Mouse (Mus musculus) mouse trophoblast stem cell (cell line): Measurements from ENCODE around the gene Nosip.
"Not testable (repeated sequence)": the region's sequence is repeated elsewhere in the genome, so short reads cannot be mapped to it uniquely, and the experiment has no call there.

Source experiments
- in situ Hi-C, 2 experiments: fragments of 300-500 bp; cut with MseI, MboI; formaldehyde crosslinking; loops; 2 replicates in 1 of 2; 3 replicates in 1 of 2; pipeline ENCODE4 v1.15.1; 2025

Nosip gene

DNA sequence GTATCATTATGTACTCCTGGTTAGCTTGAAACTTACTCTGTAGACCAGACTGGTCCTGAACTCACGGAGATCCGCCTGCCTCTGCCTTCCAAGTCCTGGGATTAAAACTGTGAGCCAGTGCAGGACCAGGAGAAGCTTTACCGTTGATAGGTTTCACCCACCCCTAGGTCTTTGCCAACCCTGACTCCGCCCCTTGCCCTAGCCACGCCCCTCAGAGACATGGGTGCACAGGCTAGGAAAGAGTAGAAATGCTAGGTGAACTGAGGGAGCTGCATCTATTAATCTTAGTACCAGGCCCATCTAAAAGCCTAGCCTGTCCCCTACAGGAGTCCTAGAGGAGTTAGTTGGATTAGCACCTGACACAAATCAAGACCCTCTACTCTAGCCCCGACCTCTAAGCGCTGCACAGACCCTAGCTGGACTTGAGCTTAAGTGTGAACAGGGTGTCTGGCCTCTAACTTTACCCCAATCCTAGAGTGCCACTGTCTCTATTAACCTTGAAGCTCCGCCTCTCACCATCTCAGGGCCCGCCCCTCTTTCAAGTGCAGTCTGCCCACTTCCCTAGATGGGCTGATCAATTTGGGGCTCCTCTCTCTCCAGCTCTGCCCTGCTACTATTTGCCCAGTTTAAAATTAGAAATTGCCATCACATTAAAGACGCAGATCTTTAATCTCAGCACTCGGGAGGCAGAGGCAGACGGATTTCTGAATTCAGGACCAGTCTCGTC, 28.2 kb downstream of the Nosip start:
- in situ Hi-C loops = no loop called here

DNA sequence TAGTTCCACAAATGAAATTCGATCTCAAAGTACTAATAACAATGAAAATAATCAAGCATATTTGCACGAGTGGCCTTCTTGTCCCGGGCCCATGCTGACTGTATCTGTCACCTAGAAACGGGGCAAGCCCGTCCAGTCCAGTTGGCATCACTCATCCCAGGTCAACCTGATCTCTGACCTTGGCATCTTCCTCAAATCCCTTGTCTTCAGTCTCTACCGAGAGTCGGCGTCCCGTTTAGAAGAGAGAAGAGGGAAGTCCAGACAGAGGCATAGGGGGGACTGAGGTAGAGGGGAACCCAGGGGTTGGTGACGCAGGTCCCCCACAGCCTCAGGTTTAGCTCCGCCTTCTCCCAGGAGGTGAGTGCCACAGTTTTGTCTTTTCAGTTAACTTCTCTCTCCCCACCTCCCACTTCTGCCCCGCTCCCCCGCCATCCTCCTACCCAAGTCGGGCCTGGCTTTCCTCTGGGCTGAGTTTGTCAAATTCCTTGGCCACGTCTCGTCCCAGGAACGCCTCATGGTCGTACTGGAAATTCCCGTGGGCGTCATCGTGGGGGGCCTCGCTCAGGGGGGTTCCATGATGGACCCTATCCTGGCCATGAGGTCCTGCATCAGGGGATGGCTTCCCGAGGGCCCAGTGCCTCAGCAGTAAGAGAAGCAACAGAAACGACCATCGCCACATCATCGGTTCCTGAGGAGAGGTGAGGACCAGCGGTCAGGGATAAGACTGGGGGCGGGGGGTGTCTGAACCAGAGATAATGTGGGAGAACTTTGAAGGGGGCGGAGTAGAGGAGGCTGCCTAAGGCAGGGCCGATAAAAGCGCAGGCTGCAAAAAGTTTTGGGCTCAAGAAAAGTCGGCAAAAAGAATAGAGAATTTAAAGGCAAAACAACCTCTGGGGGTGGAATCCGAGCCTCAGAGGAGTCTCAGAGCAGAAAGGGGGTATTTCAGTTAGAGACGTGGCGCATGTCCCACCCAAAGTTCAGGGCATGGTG, 29.1 kb downstream of the Nosip start:
- in situ Hi-C loops = no loop called here

DNA sequence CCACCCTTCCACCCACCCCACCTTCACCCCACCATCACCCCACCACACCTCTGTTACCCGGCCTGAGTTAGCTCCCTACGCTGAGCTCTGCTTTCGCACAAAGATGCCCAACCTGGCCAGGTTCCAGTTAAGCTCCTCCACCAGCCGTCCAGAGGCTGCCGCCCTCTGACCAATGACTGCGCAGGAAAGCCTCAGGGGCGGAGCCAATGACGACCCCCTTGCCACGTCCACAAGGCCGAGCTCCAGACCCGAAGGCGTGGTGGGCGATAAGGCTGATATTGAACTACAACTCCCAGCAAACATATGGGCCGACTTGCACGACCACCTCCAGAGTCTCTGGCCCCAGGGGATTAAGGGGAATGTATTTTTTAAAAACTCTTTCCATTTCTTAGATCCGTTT, 29.8 kb downstream of the Nosip start, which contains the start of gene Rcn3:
Rcn3 (minus strand) TSS at position 174 of the 400 bp plus-strand sequence.
- in situ Hi-C loops = no loop called here

DNA sequence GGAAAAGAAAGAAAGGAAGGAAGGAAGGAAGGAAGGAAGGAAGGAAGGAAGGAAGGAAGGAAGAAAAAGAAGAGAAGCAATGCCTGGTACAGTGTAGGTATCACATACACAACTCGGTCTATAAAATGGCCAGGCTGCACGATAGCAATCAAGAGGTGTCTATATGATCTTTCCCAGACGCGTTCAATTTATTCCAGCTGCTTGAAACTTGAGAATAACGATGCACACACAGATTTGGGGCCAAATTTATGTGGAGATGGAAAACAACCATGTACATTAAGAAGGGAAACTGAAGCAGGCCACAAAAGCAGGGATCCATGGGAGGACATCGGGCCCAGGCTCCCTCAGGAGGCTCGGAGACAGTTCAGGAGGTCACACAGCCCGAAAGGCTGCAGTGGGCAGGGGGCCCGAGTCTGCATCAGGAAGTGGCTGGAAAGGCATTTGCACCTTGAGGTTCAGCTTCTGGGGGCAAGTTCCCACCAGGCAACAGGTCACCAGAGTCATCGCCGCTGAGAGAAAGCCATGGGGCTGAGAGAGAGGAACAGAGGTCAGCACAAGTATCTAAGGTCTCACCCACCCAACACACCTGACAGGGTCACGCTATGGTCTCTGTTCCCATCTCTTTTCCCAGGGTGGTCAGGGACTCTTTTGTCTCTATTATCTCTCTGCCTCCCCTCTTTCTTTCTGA, 30.7 kb downstream of the Nosip start:
- in situ Hi-C loops = no loop called here

DNA sequence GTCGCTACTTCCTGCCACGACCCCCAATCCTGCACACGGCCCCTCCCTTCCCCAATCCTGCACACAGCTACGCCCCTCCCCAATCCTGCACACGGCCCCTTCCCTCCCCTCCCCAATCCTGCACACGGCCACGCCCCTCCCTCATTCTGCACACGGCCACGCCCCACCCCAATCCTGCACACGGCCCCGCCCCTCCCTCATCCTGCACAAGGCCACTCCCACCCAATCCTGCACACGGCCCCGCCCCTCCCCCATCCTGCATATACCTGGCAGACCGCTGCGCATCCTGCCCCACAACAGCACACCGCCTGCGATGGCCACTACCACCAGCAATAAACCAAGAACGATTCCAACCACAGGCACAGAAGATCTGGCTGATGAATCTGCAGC, 31.3 kb downstream of the Nosip start:
- in situ Hi-C loops = no loop called here

DNA sequence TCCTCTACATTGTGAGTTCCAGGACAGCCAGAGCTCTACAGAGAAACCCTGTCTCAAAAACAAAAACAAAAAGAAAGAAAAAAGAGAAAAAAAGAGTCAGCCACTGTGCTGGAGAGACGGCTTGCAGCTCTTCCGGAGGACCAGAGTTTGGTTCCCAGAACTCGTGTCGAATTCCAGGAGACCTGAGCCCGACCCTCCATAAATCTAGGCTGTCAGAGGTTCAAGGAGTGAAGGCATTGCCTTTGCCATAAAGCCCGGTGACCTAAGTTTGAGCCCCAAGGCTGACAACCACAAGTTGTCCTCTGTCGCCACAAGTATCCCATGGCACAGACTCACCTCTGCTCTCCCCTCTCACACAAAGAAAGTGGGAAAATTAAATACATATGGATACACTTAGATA, 31.9 kb downstream of the Nosip start:
- in situ Hi-C loops = no loop called here

DNA sequence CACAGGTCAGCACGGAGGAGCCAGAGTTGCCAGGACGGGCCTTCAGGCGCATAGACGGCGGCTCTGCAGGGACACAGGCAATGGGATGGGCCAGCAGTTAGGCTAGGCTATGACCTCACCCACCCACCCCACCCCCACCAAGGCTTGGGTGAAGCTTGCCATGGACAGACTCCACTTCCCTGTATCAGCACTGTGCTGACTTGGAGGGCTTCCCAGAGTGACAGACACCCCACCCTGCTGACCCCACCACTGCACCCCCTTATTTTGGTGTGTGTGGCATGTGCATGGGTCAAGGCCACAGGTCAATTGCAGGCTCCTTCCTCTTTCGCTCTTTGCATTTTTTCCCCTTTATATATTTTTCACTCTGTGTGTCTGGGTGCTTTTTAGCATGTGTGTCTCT, 33.1 kb downstream of the Nosip start:
- in situ Hi-C loops = no loop called here

DNA sequence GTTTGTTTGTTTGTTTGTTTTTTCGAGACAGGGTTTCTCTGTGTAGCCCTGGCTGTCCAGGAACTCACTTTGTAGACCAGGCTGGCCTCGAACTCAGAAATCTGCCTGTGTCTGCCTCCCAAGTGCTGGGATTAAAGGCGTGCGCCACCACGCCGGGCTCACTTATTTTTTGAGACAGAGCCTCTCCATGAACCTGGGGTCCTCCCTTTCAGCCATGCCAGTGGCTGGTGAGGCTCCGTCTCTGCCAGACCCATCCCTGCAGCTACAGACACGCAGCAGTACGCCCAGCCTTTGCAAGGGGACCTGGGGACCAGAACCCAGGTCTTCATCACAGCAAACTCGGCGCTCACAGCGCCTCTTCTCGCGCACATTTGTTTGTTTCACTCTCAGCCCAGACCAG, 33.7 kb downstream of the Nosip start:
- in situ Hi-C loops = not testable (repeated sequence)

DNA sequence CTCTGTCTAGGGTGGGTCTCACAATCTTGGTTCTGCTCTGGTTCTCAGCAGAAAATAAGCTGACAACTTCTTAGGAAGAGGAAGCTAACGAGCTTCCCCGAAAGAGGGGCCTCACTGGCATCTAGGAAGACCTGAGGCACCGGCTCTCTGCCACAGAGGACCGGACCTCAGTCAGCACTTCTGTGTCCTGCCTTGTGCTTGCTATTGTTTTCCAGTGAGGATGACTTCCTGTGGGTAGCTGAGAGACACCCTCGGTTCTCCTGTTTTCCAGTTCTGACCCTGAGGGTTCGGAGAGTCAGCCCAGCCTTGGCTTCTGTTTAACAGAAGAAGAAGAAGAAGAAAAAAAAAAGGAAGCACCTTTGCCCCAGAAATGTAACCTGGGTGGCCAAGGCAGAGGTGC, 35.2 kb downstream of the Nosip start:
- in situ Hi-C loops = no loop called here

DNA sequence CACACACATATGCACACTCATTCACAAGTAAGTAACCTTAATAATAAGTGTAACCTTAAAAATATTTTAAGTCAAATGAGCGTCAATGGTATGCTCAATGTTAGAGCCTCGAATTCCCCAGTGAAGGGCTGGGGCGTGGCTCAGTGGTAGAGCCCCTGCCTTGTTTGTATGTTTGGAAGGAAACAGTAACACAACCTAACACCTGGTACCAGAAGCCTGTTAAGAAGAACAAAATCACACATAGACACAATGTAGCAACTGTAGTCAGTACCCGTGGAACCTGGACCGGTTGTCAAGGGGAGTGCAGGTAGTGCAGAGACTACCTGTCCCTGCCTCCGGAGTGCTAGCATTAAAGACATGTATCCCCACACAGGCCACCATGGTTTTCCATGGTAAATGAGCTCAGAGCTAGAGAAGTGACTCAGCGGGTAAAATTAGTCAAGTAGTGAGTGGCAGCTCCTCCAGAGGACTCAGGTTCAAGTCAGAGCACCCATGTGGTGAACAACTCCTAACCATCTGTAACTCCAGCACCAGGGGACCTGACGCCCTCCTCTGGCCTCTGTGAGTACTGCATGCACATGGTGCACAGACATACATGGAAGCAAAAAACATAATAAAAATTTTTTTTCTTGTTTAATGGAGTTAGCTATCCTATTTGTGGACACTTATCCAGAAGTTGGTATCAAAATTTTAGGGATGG, 36.5 kb downstream of the Nosip start:
- in situ Hi-C loops = no loop called here

DNA sequence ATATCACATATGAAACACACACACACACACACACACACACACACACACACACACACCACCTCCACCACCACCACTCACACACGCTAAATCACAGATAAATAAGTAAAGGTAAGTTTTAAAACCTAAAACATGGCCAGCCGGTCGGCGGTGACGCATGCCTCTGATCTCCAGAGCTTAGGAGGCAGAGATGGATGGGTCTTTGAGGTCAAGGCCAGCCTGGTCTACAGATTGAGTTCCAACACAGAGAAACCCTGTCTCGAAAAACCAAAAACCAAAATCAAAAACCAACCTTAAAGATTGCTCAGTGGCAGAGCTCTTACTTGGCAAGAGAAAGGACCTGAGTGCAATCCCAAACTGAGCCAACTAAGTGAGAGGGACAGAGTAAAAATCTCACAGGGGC, 37.8 kb downstream of the Nosip start:
- in situ Hi-C loops = no loop called here

DNA sequence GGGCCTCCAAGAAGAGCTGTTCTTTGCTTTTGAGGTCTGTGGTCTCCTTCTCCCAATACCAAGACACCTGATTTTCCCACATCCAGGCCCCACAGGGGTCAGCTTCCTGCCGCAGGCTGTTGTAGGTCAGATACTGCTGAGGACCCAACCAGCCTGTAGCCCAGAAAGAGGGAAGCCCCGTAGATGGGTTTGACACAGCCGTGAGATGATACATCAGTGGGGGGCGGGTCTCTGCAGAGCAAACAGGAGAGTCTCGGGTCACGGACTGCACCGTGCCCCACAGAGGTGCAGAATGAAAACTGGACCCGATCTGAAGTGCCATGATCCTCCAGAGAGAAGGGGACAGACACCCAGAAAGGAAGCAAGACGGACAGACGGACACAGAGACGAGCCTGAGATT, 40.2 kb downstream of the Nosip start:
- in situ Hi-C loops = no loop called here

DNA sequence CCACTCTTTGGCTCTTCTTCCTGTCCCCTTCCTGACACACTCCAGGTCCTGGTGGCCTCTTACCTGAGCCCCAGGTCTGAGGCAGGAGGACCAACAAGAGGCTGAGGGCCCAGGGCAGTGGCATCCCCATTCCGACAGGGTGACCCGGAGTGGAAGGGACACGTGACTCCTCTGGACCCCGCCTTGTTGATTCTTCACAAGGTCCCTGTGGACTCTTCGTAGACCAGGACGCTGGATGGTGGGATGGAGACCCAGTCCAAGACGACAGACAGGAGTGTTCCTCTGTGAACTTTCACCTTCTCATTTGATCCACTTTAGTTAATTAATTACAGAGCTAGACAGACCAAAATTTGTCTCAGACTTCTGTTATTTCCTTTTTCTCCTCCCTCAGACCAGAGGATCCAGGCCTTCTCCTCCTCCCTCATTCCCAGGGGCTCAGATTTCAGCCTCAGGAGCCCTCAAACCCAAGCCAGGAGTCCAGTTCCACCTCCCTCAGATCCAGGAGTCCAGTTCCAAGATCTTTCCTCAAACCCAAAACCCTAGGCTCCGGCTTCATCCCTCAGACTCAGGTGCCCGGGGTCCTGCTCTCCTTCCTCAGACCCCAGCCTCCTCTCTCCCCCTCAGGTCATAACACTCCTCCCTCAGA, 40.8 kb downstream of the Nosip start:
- in situ Hi-C loops = no loop called here

DNA sequence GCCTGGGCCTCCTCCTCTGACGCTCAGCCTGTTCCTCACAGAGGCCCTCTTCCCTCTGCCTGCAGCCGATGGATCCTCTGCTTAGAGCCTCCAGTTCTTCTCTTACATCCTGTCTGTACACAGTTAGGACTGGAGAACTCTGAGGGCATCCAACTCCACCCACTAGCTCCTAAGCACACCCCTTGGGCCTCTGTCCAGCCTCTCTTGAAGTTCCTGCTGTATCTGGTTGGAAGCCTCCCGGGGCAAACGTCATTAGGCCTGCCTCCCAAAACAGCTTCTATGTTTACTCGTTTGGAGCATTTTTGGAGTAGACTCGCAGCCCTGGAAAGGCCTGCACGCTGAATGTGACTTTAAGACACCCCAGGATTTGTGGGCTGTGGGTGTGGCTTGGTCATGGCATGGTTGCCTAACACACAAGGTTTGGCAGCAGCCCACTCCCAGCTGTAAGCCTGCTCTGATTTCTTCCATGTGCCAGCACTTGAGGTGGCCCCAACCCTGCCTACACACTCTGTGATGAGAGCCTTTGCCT, 41.5 kb downstream of the Nosip start, which contains the start of gene Fcgrt:
Fcgrt (minus strand) TSS at position 200 of the 529 bp plus-strand sequence.
- in situ Hi-C loops = no loop called here

DNA sequence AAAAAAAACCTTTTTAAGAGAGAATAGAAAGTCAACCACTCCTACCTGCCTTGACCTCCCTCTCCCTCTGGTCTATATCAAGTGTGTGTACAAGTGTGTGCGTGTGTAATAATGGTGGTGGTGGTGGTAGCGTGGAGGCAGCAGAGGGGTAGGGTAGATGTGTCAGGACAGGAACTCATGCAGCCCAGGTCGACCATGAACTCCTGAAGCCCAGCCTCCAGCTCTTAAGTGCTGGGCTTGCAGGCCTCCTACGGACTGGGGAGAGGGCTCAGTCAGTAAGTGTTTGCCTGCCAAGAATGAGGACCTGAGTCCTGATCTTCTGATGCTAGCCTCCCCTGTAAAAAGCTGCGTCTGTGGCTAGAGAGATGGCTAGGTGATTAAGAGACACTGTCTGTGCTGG, 42.7 kb downstream of the Nosip start:
- in situ Hi-C loops = no loop called here

DNA sequence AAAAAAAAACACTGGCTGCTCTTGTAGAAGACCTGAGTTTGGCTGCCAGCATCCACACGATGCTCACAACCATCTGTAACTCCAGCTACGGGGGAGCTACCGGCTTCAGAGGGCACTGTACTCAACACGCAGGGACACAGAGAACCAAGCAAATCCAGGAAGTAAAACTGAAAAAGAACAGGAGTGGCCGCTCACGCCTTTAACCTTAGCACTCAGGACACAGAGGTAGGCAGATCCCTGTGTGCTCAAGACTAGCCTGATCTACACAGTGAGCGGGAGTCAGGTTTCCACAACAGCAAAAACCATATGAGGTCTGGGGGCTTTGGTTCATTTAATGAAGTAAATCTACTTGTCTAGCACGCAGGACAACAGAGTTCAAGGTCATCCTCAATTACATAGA, 43.3 kb downstream of the Nosip start:
- in situ Hi-C loops = no loop called here

DNA sequence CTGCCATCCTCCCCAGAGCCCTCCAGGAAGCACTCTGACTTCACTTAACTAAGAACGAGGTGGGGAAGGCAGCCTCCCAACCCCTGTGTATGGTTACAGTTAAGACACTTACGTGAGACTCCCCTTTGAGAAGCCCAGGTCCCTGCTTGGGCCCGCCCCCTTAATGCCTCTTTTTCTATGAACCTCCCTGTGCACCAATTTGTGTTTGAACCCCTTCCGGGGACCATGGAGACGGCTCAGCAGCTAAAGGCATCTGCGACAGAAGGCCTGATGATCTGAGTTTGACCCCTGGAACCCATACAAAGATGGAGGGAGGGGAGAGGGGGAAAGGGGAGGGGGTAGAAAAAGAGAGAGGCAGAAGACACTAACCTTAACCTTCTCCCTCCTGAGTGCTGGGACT, 44.2 kb downstream of the Nosip start:
- in situ Hi-C loops = no loop called here

DNA sequence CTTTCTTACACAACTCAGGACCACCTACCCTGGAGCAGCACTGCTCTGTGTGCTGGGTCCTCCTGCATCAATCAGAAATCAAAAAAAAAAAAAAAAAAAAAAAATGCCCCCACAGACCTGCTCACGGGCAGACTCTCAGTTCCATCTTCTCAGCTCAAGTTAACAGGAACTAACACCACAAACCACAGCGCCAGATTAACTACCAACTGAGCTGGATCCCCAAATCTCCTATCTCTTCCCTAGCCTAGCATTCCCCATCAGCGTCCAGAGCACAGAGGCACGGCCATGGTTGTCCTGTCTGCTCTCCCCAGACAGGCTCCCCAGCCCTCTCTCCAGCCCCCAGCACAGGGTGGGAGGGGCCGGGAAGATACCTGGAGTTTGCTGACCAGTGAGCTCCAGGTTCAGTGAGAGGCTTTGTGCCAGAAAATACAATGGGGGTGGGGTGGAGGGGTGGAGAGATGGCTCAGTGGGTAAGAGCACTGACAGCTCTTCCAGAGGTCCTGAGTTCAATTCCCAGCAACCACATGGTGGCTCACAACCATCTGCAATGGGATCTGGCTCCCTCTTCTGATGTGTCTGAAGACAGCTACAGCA, 44.9 kb downstream of the Nosip start:
- in situ Hi-C loops = no loop called here

DNA sequence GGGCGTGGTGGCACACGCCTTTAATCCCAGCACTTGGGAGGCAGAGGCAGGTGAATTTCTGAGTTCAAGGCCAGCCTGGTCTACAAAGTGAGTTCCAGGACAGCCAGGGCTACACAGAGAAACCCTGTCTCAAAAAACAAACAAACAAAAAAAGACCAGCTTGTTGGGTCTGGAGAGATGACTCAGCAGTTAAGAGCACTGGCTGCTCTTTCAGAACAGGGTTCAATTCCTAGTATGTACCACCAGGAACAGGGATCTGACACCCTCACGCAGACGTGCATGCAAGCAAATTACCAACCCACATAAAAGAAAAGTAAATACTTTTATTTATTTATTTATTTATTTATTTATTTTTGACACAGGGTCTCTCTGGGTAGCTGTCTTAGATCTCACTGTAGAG, 47.9 kb downstream of the Nosip start:
- in situ Hi-C loops = not testable (repeated sequence)

DNA sequence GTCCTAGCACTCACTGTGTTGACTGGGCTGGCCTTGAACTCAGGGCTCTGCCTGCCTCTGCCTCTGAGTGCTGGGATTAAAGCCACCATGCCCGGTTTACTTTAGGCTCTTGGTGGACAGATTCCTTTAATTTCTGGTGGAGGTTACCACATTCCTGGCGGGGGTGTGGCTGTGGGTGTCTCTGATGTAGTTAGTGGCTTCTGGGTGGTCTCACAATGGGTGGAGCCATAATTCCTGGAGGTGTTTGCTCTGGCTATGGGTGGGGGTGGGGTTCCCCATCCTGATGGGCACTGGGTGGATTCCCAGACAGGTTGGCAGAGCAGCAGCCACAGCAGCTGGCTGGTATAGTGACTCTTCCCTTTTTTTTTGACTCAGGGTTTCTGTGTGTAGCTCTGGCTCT, 49.7 kb downstream of the Nosip start:
- in situ Hi-C loops = no loop called here
